In genomic region chr17:6387380-6387911, GRCm38 (mm10) we compare ENCODE assay signal across 8 mouse cellular contexts. TPM values are rescaled to one million over a fixed set of nuclear protein-coding genes. Genes with fewer than 3 reads are reported as not detected.
DNase-seq lines count a peak whose midpoint lies in the region; ATAC-seq and TF ChIP-seq lines count a peak whose summit lies in the region.
"Not testable (repeated sequence)": the region's sequence is repeated elsewhere in the genome, so short reads cannot be mapped to it uniquely, and the experiment has no call there.

No protein-coding gene starts in this region.

- not testable (repeated sequence) for H3K4me3 ChIP-seq in embryonic facial prominence, embryonic 11.5 days (ENCODE audit: low read depth, low read length); forebrain, embryonic 15.5 days; hindbrain, embryonic 12.5 days; hindbrain, postnatal 0 days (ENCODE audit: low read length); kidney, postnatal 0 days (replicated peaks; ENCODE audit: low read depth, low read length); lung, embryonic 14.5 days (ENCODE audit: low read depth, low read length); midbrain, embryonic 11.5 days (ENCODE audit: low read depth, low read length); neural tube, embryonic 12.5 days

- H3K4me2 ChIP-seq in embryonic facial prominence, embryonic 11.5 days (ENCODE audit: low read depth, low read length); forebrain, embryonic 15.5 days (replicated peaks); hindbrain, embryonic 12.5 days (replicated peaks); hindbrain, postnatal 0 days (ENCODE audit: low read depth, low read length); kidney, postnatal 0 days (ENCODE audit: low read length); lung, embryonic 14.5 days; midbrain, embryonic 11.5 days; neural tube, embryonic 12.5 days (replicated peaks): not testable (repeated sequence)

- H3K9me3 ChIP-seq in embryonic facial prominence, embryonic 11.5 days (replicated peaks; ENCODE audit: control insufficient read depth, low read length); forebrain, embryonic 15.5 days; hindbrain, embryonic 12.5 days (replicated peaks); hindbrain, postnatal 0 days (ENCODE audit: low read length); kidney, postnatal 0 days (replicated peaks; ENCODE audit: low read length); lung, embryonic 14.5 days (ENCODE audit: low read depth, low read length); midbrain, embryonic 11.5 days (ENCODE audit: control insufficient read depth, low read length); neural tube, embryonic 12.5 days: not testable (repeated sequence)

- not testable (repeated sequence) for H3K27ac ChIP-seq in embryonic facial prominence, embryonic 11.5 days (replicated peaks; ENCODE audit: low read depth, low read length); forebrain, embryonic 15.5 days (replicated peaks); hindbrain, embryonic 12.5 days; hindbrain, postnatal 0 days; kidney, postnatal 0 days; lung, embryonic 14.5 days (ENCODE audit: low read depth); midbrain, embryonic 11.5 days (ENCODE audit: low read depth, low read length); neural tube, embryonic 12.5 days

- not testable (repeated sequence) for H3K4me1 ChIP-seq in embryonic facial prominence, embryonic 11.5 days (ENCODE audit: control insufficient read depth, insufficient read depth, low read length); forebrain, embryonic 15.5 days; hindbrain, embryonic 12.5 days; hindbrain, postnatal 0 days (ENCODE audit: insufficient read depth, low read length); kidney, postnatal 0 days (replicated peaks; ENCODE audit: insufficient read depth, low read length); lung, embryonic 14.5 days (ENCODE audit: insufficient read depth); midbrain, embryonic 11.5 days (ENCODE audit: control insufficient read depth, insufficient read depth, low read length); neural tube, embryonic 12.5 days

- H3K9ac ChIP-seq in embryonic facial prominence, embryonic 11.5 days (replicated peaks; ENCODE audit: low read length); forebrain, embryonic 15.5 days (replicated peaks); hindbrain, embryonic 12.5 days; hindbrain, postnatal 0 days (replicated peaks; ENCODE audit: low read length); kidney, postnatal 0 days (ENCODE audit: low read depth, low read length); lung, embryonic 14.5 days; midbrain, embryonic 11.5 days (ENCODE audit: low read length); neural tube, embryonic 12.5 days: not testable (repeated sequence)

- TF ChIP-seq CTCF in hindbrain, postnatal 0 days (IDR thresholded peaks at IDR 0.05; ENCODE audit: low read depth); kidney, postnatal 0 days (IDR thresholded peaks at IDR 0.05; ENCODE audit: low read depth); lung, embryonic 14.5 days (IDR thresholded peaks at IDR 0.05; ENCODE audit: low read depth): not testable (repeated sequence)

- H3K27me3 ChIP-seq in embryonic facial prominence, embryonic 11.5 days (ENCODE audit: control insufficient read depth, insufficient read depth, low read length); forebrain, embryonic 15.5 days; hindbrain, embryonic 12.5 days; hindbrain, postnatal 0 days (ENCODE audit: insufficient read depth, low read length); kidney, postnatal 0 days (ENCODE audit: insufficient read depth, low read length); lung, embryonic 14.5 days (ENCODE audit: insufficient read depth, low read length); midbrain, embryonic 11.5 days (ENCODE audit: control insufficient read depth, insufficient read depth, low read length); neural tube, embryonic 12.5 days (replicated peaks): not testable (repeated sequence)

- not testable (repeated sequence) for DNase-seq in embryonic facial prominence, embryonic 11.5 days (ENCODE audit: low spot score); hindbrain, postnatal 0 days (ENCODE audit: low spot score); kidney, postnatal 0 days (ENCODE audit: low spot score); lung, embryonic 14.5 days; midbrain, embryonic 11.5 days (ENCODE audit: low spot score, missing footprints)

- no CpG with 5 or more reads among the region's 9 CpGs for WGBS in embryonic facial prominence, embryonic 11.5 days
- no CpG with 5 or more reads among the region's 9 CpGs for WGBS in forebrain, embryonic 15.5 days
- no CpG with 5 or more reads among the region's 9 CpGs for WGBS in hindbrain, embryonic 12.5 days
- WGBS in hindbrain, postnatal 0 days, result no CpG with 5 or more reads among the region's 9 CpGs
- no CpG with 5 or more reads among the region's 9 CpGs for WGBS in kidney, postnatal 0 days
- no CpG with 5 or more reads among the region's 9 CpGs for WGBS in lung, embryonic 14.5 days
- no CpG with 5 or more reads among the region's 9 CpGs for WGBS in midbrain, embryonic 11.5 days
- no CpG with 5 or more reads among the region's 9 CpGs for WGBS in neural tube, embryonic 12.5 days

- H3K36me3 ChIP-seq in embryonic facial prominence, embryonic 11.5 days (replicated peaks; ENCODE audit: control insufficient read depth, insufficient read depth, low read depth, low read length); forebrain, embryonic 15.5 days; hindbrain, embryonic 12.5 days; hindbrain, postnatal 0 days (ENCODE audit: insufficient read depth, low read length); kidney, postnatal 0 days (ENCODE audit: insufficient read depth, low read length); lung, embryonic 14.5 days (ENCODE audit: insufficient read depth); midbrain, embryonic 11.5 days (ENCODE audit: control insufficient read depth, insufficient read depth, low read length); neural tube, embryonic 12.5 days: not testable (repeated sequence)

- peak; percentile 51 for ATAC-seq in embryonic facial prominence, embryonic 11.5 days (replicated peaks; ENCODE audit: insufficient number of reproducible peaks, low FRiP score, low TSS enrichment, low read depth)
- 0 out of 2 replicates have a peak, but pooled peaks have one; percentile 26 for ATAC-seq in forebrain, embryonic 15.5 days (replicated peaks)
- peak; percentile 38 for ATAC-seq in hindbrain, embryonic 12.5 days (ENCODE audit: low FRiP score)
- ATAC-seq in hindbrain, postnatal 0 days, result peak; percentile 33; the same call in 1 of the 2 replicates
- ATAC-seq in kidney, postnatal 0 days (replicated peaks; ENCODE audit: low FRiP score, low read depth), result 0 out of 2 replicates have a peak, but pooled peaks have one; percentile 26
- peak; percentile 22; the same call in 1 of the 2 replicates for ATAC-seq in lung, embryonic 14.5 days (ENCODE audit: insufficient read depth)
- ATAC-seq in midbrain, embryonic 11.5 days (ENCODE audit: low FRiP score), result peak; percentile 52
- ATAC-seq in neural tube, embryonic 12.5 days (ENCODE audit: low FRiP score, low read depth), result peak; percentile 43; the same call in 1 of the 2 replicates

RNA-seq across cellular contexts. Expression of gene Dynlt1b, which starts 42.5 kb away (rescaled TPM):
- 546 and 573 TPM in 2 replicates for polyA plus RNA-seq in embryonic facial prominence, embryonic 11.5 days (2014; fragmentation: Nextera tagmentation; extraction: Ambion mirVana)
- 888 and 910 TPM in 2 replicates for polyA plus RNA-seq in forebrain, embryonic 15.5 days (2015; fragmentation: Nextera tagmentation; extraction: Ambion mirVana)
- 850 and 876 TPM in 2 replicates for polyA plus RNA-seq in hindbrain, embryonic 12.5 days (2016; fragmentation: Nextera tagmentation; extraction: Ambion mirVana)
- 392 and 457 TPM in 2 replicates for total RNA-seq in hindbrain, postnatal 0 days (2014; rRNA removed)
- 1,203 and 1,233 TPM in 2 replicates for polyA plus RNA-seq in hindbrain, postnatal 0 days (2015; fragmentation: Nextera tagmentation; extraction: Ambion mirVana)
- polyA plus RNA-seq in kidney, postnatal 0 days (2015; fragmentation: Nextera tagmentation; extraction: Ambion mirVana), result 569 and 632 TPM in 2 replicates
- polyA plus RNA-seq in lung, embryonic 14.5 days (2014; fragmentation: Nextera tagmentation; extraction: Ambion mirVana), result 579 and 584 TPM in 2 replicates
- polyA plus RNA-seq in midbrain, embryonic 11.5 days (2014; fragmentation: Nextera tagmentation; extraction: Ambion mirVana), result 673 and 680 TPM in 2 replicates
- 1,085 and 1,139 TPM in 2 replicates for polyA plus RNA-seq in neural tube, embryonic 12.5 days (2016; fragmentation: Nextera tagmentation; extraction: Ambion mirVana)
